Mouse (Mus musculus) midbrain, embryonic 10.5 days (tissue): ENCODE data around the gene Chmp4b. TPM values are rescaled to one million over a fixed set of nuclear protein-coding genes. Genes with fewer than 3 reads are reported as not detected.

Experiments used
- DNase-seq: peaks from one replicate; pipeline ENCODE4 v3.0.0-alpha.2; 2017; ENCODE audit warnings: low spot score
- H3K27ac ChIP-seq: fragments of 300-500 bp; sonication (generic); replicated peaks from 2 replicates; pipeline ENCODE4 v1.5.1; 2016; ENCODE audit warnings: mild to moderate bottlenecking
- H3K27me3 ChIP-seq: fragments of 300-500 bp; sonication (generic); 2 replicates; pipeline ENCODE4 v1.6.1; 2016; ENCODE audit warnings: low read depth, mild to moderate bottlenecking; ENCODE audit not compliant: poor library complexity, severe bottlenecking
- H3K36me3 ChIP-seq: fragments of 300-500 bp; sonication (generic); 2 replicates; pipeline ENCODE4 v1.6.1; 2016; ENCODE audit warnings: mild to moderate bottlenecking, moderate library complexity
- H3K4me1 ChIP-seq: fragments of 300-500 bp; sonication (generic); 2 replicates; pipeline ENCODE4 v1.6.1; 2016
- H3K4me3 ChIP-seq: fragments of 300-500 bp; sonication (generic); 2 replicates; pipeline ENCODE4 v1.5.1; 2016; ENCODE audit warnings: mild to moderate bottlenecking, moderate library complexity
- H3K9me3 ChIP-seq: fragments of 300-500 bp; sonication (generic); replicated peaks from 2 replicates; pipeline ENCODE4 v1.6.1; 2016; ENCODE audit warnings: mild to moderate bottlenecking
- WGBS: fragments of 180-500 bp; shearing (Covaris S2); methylation state at CpG from one replicate; pipeline ENCODE4 v1.1.7; 2016; 5-methylcytosine and 5-hydroxymethylcytosine counted together
- polyA plus RNA-seq: library from polyadenylated mRNA; unstranded; fragments of >200 nt; fragmentation: Nextera tagmentation; extraction: Ambion mirVana; gene quantifications from 2 replicates; pipeline ENCODE4 v1.2.1, GENCODE M21; 2016

Gene Chmp4b
- polyA plus RNA-seq, 1 experiment from 2014 or later, result 13.8 TPM

GRCm38 (mm10) chr2:154676653-154677609 is 25.4 kb downstream of the Chmp4b start:
- H3K4me3 ChIP-seq, result peak overlapping the region; percentile 37
- peak overlapping the region; percentile 86 for H3K27ac ChIP-seq
- 63% methylated on average over 19 of the region's 19 CpGs for WGBS

GRCm38 (mm10) chr2:154677651-154678139 is 26.2 kb downstream of the Chmp4b start:
- H3K9me3 ChIP-seq, result no peaks in the 10 kb centered on the region
- peaks cover 38% of the 10 kb centered on the region for H3K4me1 ChIP-seq
- peak overlapping the region; percentile 37 for H3K4me3 ChIP-seq
- H3K27ac ChIP-seq, result peak overlapping the region; percentile 86
- no peaks in the 10 kb centered on the region for H3K27me3 ChIP-seq
- DNase-seq, result peak; percentile 79
- H3K36me3 ChIP-seq, result peaks cover 10% of the 10 kb centered on the region
- 26% methylated on average over 10 of the region's 10 CpGs for WGBS

More at GRCm38 (mm10) chr2:154676653-154677609, 25.4 kb downstream of the Chmp4b start:
- Histone ChIP-seq H3K36me3 (peaks cover 11% of the 10 kb centered on the region), H3K4me1 (peaks cover 36% of the 10 kb centered on the region), H3K9me3 (no peaks in the 10 kb centered on the region), H3K27me3 (no peaks in the 10 kb centered on the region)
- peak; percentile 48 for DNase-seq

GRCm38 (mm10) chr2:154678995-154679394 is 27.5 kb downstream of the Chmp4b start:
- Histone ChIP-seq H3K4me3 (no peak overlapping the region), H3K4me1 (peaks cover 38% of the 10 kb centered on the region), H3K27me3 (no peaks in the 10 kb centered on the region), H3K9me3 (no peaks in the 10 kb centered on the region), H3K27ac (no peak overlapping the region), H3K36me3 (peaks cover 8% of the 10 kb centered on the region; the same call in 1 of the 2 replicates)
- DNase-seq, result no peak
- 95% methylated on average over 3 of the region's 3 CpGs for WGBS

- H3K27ac ChIP-seq, result no peak overlapping the region
Measured at GRCm38 (mm10) chr2:154680337-154680736, 28.8 kb downstream of the Chmp4b start.

GRCm38 (mm10) chr2:154680941-154681340 is 29.4 kb downstream of the Chmp4b start:
- Histone ChIP-seq H3K4me1 (peaks cover 38% of the 10 kb centered on the region), H3K27ac (no peak overlapping the region), H3K27me3 (no peaks in the 10 kb centered on the region), H3K4me3 (no peak overlapping the region), H3K36me3 (peaks cover 12% of the 10 kb centered on the region), H3K9me3 (no peaks in the 10 kb centered on the region)
- no peak for DNase-seq
- WGBS, result 94% methylated on average over 6 of the region's 6 CpGs

More at GRCm38 (mm10) chr2:154680337-154680736, 28.8 kb downstream of the Chmp4b start:
- no peak for DNase-seq
- Histone ChIP-seq H3K36me3 (peaks cover 18% of the 10 kb centered on the region), H3K9me3 (no peaks in the 10 kb centered on the region), H3K27me3 (no peaks in the 10 kb centered on the region), H3K4me3 (no peak overlapping the region), H3K4me1 (peaks cover 38% of the 10 kb centered on the region)
- 95% methylated on average over 2 of the region's 2 CpGs for WGBS

- no peak for DNase-seq
- Histone ChIP-seq H3K27ac (no peak overlapping the region), H3K4me1 (peaks cover 25% of the 10 kb centered on the region), H3K36me3 (peaks cover 12% of the 10 kb centered on the region), H3K9me3 (no peaks in the 10 kb centered on the region), H3K27me3 (no peaks in the 10 kb centered on the region), H3K4me3 (no peak overlapping the region)
- 58% methylated on average over 1 of the region's 1 CpGs for WGBS
Measured at GRCm38 (mm10) chr2:154682712-154683111, 31.2 kb downstream of the Chmp4b start.

GRCm38 (mm10) chr2:154684901-154685470 is 33.5 kb downstream of the Chmp4b start:
- 97% methylated on average over 7 of the region's 7 CpGs for WGBS
- Histone ChIP-seq H3K36me3 (peaks cover 22% of the 10 kb centered on the region), H3K9me3 (no peaks in the 10 kb centered on the region), H3K4me1 (peaks cover 17% of the 10 kb centered on the region), H3K27me3 (no peaks in the 10 kb centered on the region), H3K4me3 (no peak overlapping the region), H3K27ac (no peak overlapping the region)
- no peak for DNase-seq

- WGBS, result 97% methylated on average over 3 of the region's 3 CpGs
- no peak for DNase-seq
- Histone ChIP-seq H3K4me1 (peaks cover 13% of the 10 kb centered on the region), H3K27me3 (no peaks in the 10 kb centered on the region), H3K4me3 (no peak overlapping the region), H3K27ac (no peak overlapping the region), H3K36me3 (peaks cover 29% of the 10 kb centered on the region), H3K9me3 (no peaks in the 10 kb centered on the region)
Measured at GRCm38 (mm10) chr2:154685772-154686171, 34.3 kb downstream of the Chmp4b start.

- H3K4me3 ChIP-seq, result no peak overlapping the region
Measured at GRCm38 (mm10) chr2:154686819-154687218, 35.3 kb downstream of the Chmp4b start.

GRCm38 (mm10) chr2:154689391-154689790 is 37.9 kb downstream of the Chmp4b start:
- 96% methylated on average over 14 of the region's 14 CpGs for WGBS
- H3K27ac ChIP-seq, result no peak overlapping the region
- H3K4me1 ChIP-seq, result no peaks in the 10 kb centered on the region
- H3K36me3 ChIP-seq, result peaks cover 59% of the 10 kb centered on the region
- H3K4me3 ChIP-seq, result no peak overlapping the region
- H3K9me3 ChIP-seq, result no peaks in the 10 kb centered on the region
- no peak for DNase-seq
- H3K27me3 ChIP-seq, result no peaks in the 10 kb centered on the region

More at GRCm38 (mm10) chr2:154686819-154687218, 35.3 kb downstream of the Chmp4b start:
- Histone ChIP-seq H3K36me3 (peaks cover 38% of the 10 kb centered on the region), H3K27ac (no peak overlapping the region), H3K9me3 (no peaks in the 10 kb centered on the region), H3K27me3 (no peaks in the 10 kb centered on the region), H3K4me1 (peaks cover 3% of the 10 kb centered on the region)
- DNase-seq, result no peak
- WGBS, result 86% methylated on average over 3 of the region's 3 CpGs

- WGBS, result 96% methylated on average over 5 of the region's 5 CpGs
- Histone ChIP-seq H3K4me3 (no peak overlapping the region), H3K27me3 (no peaks in the 10 kb centered on the region), H3K9me3 (no peaks in the 10 kb centered on the region), H3K36me3 (peaks cover 64% of the 10 kb centered on the region), H3K4me1 (no peaks in the 10 kb centered on the region), H3K27ac (no peak overlapping the region)
- DNase-seq, result no peak
Measured at GRCm38 (mm10) chr2:154690959-154691358, 39.5 kb downstream of the Chmp4b start.

- Histone ChIP-seq H3K36me3 (peaks cover 65% of the 10 kb centered on the region), H3K4me3 (no peak overlapping the region), H3K27me3 (no peaks in the 10 kb centered on the region), H3K4me1 (0 out of 2 replicates have a peak, but pooled peaks cover 4% of the 10 kb centered on the region), H3K9me3 (no peaks in the 10 kb centered on the region), H3K27ac (no peak overlapping the region)
- no peak for DNase-seq
- WGBS, result 76% methylated on average over 11 of the region's 11 CpGs
Measured at GRCm38 (mm10) chr2:154693186-154693940, 41.9 kb downstream of the Chmp4b start.
